Mouse (Mus musculus) right cerebral cortex, postnatal 36 days (tissue): ENCODE data around the gene Cacna1d.
A peak's percentile ranks its signal among the peaks of the same experiment; 100 is the strongest.

ENCODE experiments used
- DNase-seq, 2 experiments: peaks; one replicate each; pipeline ENCODE4 v3.0.0; 2022; ENCODE audit warnings: low spot score in 2 of 2, mixed read lengths in 1 of 2

The Cacna1d gene

DNA sequence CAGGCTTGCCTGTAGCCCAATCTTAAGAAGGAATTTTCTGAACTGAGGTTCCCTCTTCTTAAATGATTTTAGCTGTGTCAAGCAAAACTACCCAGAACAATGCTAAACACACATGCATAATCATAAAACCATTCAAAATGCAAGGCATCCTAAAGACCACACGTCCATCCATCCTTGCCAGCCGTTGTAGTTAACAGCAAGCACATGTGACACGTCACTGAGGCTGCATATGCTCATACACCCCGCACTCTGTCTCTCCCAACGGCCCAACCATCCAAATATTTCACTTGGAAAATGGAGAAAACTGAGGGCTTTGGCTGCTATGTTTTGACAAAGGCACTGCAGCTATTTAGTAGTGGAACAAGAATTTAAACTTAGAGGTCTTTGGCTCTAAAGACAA, 220.9 kb downstream of the Cacna1d start:
- DNase-seq: no peak

DNA sequence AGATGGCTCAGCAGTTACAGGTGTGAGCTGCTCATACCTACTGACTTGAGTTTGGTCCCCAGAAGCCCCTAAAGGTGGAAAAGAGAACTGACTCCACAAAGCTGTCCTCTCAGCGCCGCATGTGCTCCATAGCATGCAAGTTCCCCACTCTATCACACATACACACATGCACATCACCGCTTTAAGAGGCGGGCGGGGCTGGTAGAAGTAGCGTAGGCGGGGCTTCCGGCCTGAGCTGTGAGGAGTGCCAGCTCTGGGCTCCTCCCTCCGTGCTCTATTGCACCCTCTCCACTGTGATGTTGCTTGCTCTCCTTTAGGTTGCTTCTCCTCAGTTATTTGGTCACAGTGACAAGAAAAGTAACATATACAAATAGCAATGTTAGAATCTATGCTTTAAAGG, 225.5 kb downstream of the Cacna1d start:
- no peak for DNase-seq

GRCm38 (mm10) chr14:30261561-30262251, 229.5 kb downstream of the Cacna1d start:
- DNase-seq: no peak

GRCm38 (mm10) chr14:30257626-30258025, 233.6 kb downstream of the Cacna1d start:
- no peak for DNase-seq

- no peak for DNase-seq
These were observed 234.8 kb downstream of the Cacna1d start for GRCm38 (mm10) chr14:30256486-30256885.

GRCm38 (mm10) chr14:30255701-30256400, 235.4 kb downstream of the Cacna1d start:
- DNase-seq: no peak

DNA sequence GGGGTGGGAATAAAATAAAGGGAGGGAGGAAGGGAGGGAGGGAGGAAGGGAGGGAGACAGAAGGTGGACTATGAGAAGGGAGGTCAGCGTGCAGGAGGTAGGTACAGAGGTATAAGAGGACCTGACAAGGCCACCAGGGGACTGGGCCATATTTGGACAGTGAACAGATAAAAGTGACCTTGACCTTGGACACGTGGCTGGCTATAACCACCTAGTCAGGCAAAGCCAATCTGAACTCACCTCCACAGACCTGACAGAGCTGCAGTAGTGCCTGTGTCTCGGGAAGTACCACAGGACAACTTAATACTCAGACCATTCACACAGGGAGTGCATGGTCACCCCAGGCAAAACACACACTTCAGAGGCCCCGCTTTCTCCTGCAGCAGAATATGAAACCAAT, 236.5 kb downstream of the Cacna1d start:
- no peak for DNase-seq

DNA sequence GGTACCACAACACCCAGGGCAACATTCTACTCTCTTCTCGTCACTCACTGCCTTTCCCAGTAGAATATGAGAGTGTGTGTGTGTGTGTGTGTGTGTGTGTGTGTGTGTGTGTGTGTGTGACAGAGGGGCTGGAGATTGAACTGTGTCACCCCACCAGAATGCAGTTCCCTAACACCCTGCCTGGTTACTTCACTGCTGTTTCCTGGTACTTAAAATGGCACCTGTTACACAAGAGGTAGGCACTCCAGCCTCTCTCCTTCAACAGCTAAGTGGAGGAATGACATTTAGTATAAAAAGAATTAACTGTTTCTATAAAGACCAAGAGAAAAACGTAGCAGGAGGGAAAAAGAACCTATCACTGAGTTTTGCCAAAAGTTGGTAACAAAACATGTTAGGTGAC, 238.4 kb downstream of the Cacna1d start:
- DNase-seq: no peak

DNA sequence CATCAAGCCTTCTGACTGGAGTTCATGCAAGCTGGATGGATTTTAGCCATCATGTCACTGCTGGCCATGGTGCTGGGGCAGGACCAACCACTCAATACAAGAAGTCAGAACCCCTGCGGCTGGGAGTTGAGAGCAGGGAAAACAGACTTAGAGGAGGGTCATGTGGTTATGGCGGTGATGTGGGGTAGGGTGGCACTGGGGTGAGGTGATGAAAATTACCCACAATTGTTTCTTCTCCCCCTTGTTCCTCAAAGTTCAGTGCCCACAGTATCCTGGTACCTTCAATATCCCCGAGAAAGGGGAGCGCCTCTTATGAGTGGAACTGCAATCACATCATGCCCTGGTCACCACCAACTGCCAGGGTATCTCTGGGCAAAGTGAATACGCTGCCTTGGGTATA, 239.9 kb downstream of the Cacna1d start:
- DNase-seq: no peak

DNA sequence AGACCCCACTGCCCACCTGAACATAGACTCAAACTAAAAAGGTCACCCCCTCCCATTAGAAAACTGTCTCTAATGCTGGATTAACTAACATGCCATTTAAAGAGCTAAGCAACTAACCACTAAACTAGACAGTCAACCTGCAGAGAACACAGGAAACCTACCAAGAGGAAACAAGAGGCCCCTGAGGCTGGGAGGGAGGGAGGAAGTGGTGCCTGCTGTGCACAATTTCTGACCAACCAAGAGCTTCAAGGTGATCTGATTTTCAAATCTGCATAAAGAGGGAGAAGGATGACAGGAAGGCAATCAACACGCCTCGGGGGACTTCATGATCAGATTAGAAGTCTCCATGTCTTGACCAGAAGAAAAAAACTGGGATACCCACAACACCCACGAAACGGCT, 241.7 kb downstream of the Cacna1d start:
- no peak for DNase-seq

GRCm38 (mm10) chr14:30248811-30249210, 242.4 kb downstream of the Cacna1d start:
- DNase-seq: no peak

DNA sequence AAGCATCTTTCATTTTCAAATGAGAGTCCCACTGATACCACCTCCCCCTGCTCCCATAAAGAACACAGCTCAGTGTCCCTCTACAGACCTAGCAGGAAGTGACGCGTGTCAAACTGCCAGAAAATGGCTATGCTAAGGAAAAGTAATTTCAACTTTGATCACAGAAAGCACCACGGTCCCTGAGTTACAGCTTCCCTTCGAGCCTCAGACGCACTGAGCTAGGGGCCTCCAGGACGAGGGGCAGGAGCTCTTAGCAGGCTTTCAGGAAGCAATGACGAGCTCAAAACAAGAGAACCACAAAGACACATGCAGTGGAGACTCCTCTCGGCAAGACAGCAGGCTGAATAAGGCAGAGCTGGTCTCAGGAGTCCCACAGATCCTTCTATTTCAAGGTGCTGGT, 243.1 kb downstream of the Cacna1d start:
- DNase-seq: no peak

GRCm38 (mm10) chr14:30247606-30248005, 243.6 kb downstream of the Cacna1d start:
- DNase-seq: no peak

- no peak for DNase-seq
These were observed 246.5 kb downstream of the Cacna1d start for GRCm38 (mm10) chr14:30244776-30245175.

- no peak for DNase-seq
These were observed 248.4 kb downstream of the Cacna1d start for GRCm38 (mm10) chr14:30242818-30243205.

- DNase-seq: no peak
These were observed 249.0 kb downstream of the Cacna1d start for GRCm38 (mm10) chr14:30242166-30242817.

GRCm38 (mm10) chr14:30240916-30241515, 250.2 kb downstream of the Cacna1d start:
- no peak for DNase-seq

- DNase-seq: no peak
These were observed 252.4 kb downstream of the Cacna1d start for GRCm38 (mm10) chr14:30238807-30239206.

- DNase-seq: no peak
These were observed 266.1 kb downstream of the Cacna1d start for GRCm38 (mm10) chr14:30225161-30225560.

- no peak for DNase-seq
These were observed 269.2 kb downstream of the Cacna1d start for GRCm38 (mm10) chr14:30222101-30222500.

DNA sequence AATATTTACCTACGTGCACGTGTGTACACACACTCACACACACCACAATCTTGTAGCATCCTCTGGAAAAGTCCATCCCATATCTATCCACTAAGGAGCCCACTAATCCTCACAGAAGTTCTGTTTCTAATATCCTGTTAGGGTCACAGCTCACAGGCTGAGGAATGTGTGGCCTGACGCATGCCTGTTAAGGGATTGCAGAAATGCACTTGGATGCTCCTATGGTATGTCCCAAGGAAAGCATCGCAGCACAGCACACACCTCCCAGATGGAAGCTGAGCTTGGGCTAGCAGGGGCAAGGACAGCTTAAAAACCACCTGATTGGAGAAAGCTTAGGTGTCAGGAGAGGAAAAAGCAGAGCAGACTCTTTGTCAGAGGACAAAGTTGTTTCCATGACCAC, 271.4 kb downstream of the Cacna1d start:
- no peak for DNase-seq

- DNase-seq: peak; percentile 29 to 50
These were observed 273.1 kb downstream of the Cacna1d start for GRCm38 (mm10) chr14:30218114-30218513.

GRCm38 (mm10) chr14:30217124-30217523, 274.1 kb downstream of the Cacna1d start:
- peak in 1 of 2 experiments; percentile 22 for DNase-seq
